In genomic region chr9:67265513-67265912, GRCm38 (mm10) we compare ENCODE assay signal across 11 mouse cellular contexts.
DNase-seq lines count a peak whose midpoint lies in the region; ATAC-seq lines count a peak whose summit lies in the region.
"Had no signal": no experiment of that assay in that cellular context is flagged by ENCODE, and none has a peak within 500 bp of the region (broad histone marks: within the 10 kb centered on the region; RNA-seq: fewer than 3 reads in every experiment).

No protein-coding gene starts in this region.

- DNase-seq in lung, postnatal 25 days (ENCODE audit: low spot score): no peak
- peak; percentile 23 to 49 for DNase-seq in layer of hippocampus, postnatal 36 days
- peak; percentile 13 to 19 for DNase-seq in right cerebral cortex, postnatal 36 days (ENCODE audit: low spot score in 2 of 2)
- DNase-seq in adrenal gland, postnatal 36 days: no peak
- DNase-seq in heart, adult 9 months (ENCODE audit: low spot score in 2 of 2): no peak
- DNase-seq: cerebellum, postnatal 25 days had no signal

- H3K4me2 ChIP-seq in forebrain, embryonic 15.5 days (replicated peaks): no peak overlapping the region
- no peak overlapping the region for H3K4me2 ChIP-seq in forebrain, embryonic 13.5 days
- peak overlapping the region; percentile 20; the same call in 1 of the 2 replicates for H3K4me2 ChIP-seq in lung, embryonic 15.5 days
- H3K4me2 ChIP-seq: limb, embryonic 15.5 days; neural tube, embryonic 12.5 days had no signal

- H3K27me3 ChIP-seq in forebrain, embryonic 15.5 days: no peaks in the 10 kb centered on the region
- H3K27me3 ChIP-seq in forebrain, embryonic 13.5 days: no peaks in the 10 kb centered on the region
- H3K27me3 ChIP-seq in lung, embryonic 15.5 days: no peaks in the 10 kb centered on the region
- H3K27me3 ChIP-seq: limb, embryonic 15.5 days; neural tube, embryonic 12.5 days had no signal

- H3K27ac ChIP-seq in forebrain, embryonic 15.5 days (replicated peaks): no peak overlapping the region
- H3K27ac ChIP-seq in forebrain, embryonic 13.5 days: no peak overlapping the region
- H3K27ac ChIP-seq in lung, embryonic 15.5 days: peak overlapping the region; percentile 40
- H3K27ac ChIP-seq: limb, embryonic 15.5 days; neural tube, embryonic 12.5 days had no signal

- no peaks in the 10 kb centered on the region for H3K9me3 ChIP-seq in forebrain, embryonic 15.5 days
- no peaks in the 10 kb centered on the region for H3K9me3 ChIP-seq in forebrain, embryonic 13.5 days (replicated peaks)
- H3K9me3 ChIP-seq in lung, embryonic 15.5 days: no peaks in the 10 kb centered on the region
- H3K9me3 ChIP-seq: limb, embryonic 15.5 days; neural tube, embryonic 12.5 days had no signal

- H3K4me3 ChIP-seq in forebrain, embryonic 15.5 days: no peak overlapping the region
- no peak overlapping the region for H3K4me3 ChIP-seq in forebrain, embryonic 13.5 days
- no peak overlapping the region for H3K4me3 ChIP-seq in lung, embryonic 15.5 days
- H3K4me3 ChIP-seq: limb, embryonic 15.5 days; neural tube, embryonic 12.5 days had no signal

- 70% methylated on average over 11 of the region's 11 CpGs for WGBS in forebrain, embryonic 15.5 days
- WGBS in forebrain, embryonic 13.5 days: 71% methylated on average over 11 of the region's 11 CpGs
- WGBS in lung, embryonic 15.5 days: 58% methylated on average over 11 of the region's 11 CpGs

- peaks cover 18% of the 10 kb centered on the region for H3K4me1 ChIP-seq in forebrain, embryonic 15.5 days
- peaks cover 21% of the 10 kb centered on the region for H3K4me1 ChIP-seq in forebrain, embryonic 13.5 days
- peaks cover 61% of the 10 kb centered on the region for H3K4me1 ChIP-seq in lung, embryonic 15.5 days

- 0 out of 2 replicates have a peak, but pooled peaks have one; percentile 19 for ATAC-seq in forebrain, embryonic 15.5 days (replicated peaks)
- ATAC-seq in forebrain, embryonic 13.5 days: no peak
- ATAC-seq in lung, embryonic 15.5 days (ENCODE audit: borderline replicate concordance, extremely low read depth, low FRiP score, low TSS enrichment): no peak

- no peaks in the 10 kb centered on the region for H3K36me3 ChIP-seq in forebrain, embryonic 15.5 days
- no peaks in the 10 kb centered on the region for H3K36me3 ChIP-seq in forebrain, embryonic 13.5 days (ENCODE audit: poor library complexity, severe bottlenecking)
- H3K36me3 ChIP-seq in lung, embryonic 15.5 days: no peaks in the 10 kb centered on the region
- H3K36me3 ChIP-seq: limb, embryonic 15.5 days; neural tube, embryonic 12.5 days had no signal

- H3K9ac ChIP-seq in forebrain, embryonic 15.5 days (replicated peaks): no peak overlapping the region
- H3K9ac ChIP-seq in forebrain, embryonic 13.5 days: no peak overlapping the region
- no peak overlapping the region for H3K9ac ChIP-seq in lung, embryonic 15.5 days
- H3K9ac ChIP-seq: limb, embryonic 15.5 days; neural tube, embryonic 12.5 days had no signal

Comparison
In these comparisons a context has a peak if more than half of its experiments do, and no peak if none do; other contexts are left out.
1. DNase-seq: peak in layer of hippocampus, postnatal 36 days (2 of 2) and right cerebral cortex, postnatal 36 days (2 of 2); none in lung, postnatal 25 days (single experiment), adrenal gland, postnatal 36 days (0 of 2) and heart, adult 9 months (0 of 2).